Mouse (Mus musculus) adrenal gland, adult 18-20 months (tissue): ENCODE data around the gene Farp1. TPM values are rescaled to one million over a fixed set of nuclear protein-coding genes. Genes with fewer than 3 reads are reported as not detected.

Experiments
- DNase-seq, 2 experiments: peaks; one replicate each; pipeline ENCODE4 v3.0.0; 2021 to 2022; ENCODE audit warnings: low spot score in 2 of 2
- total RNA-seq, 2 experiments: library from RNA; stranded (reverse); gene quantifications; 1 replicate in 1 of 2; 2 replicates in 1 of 2; pipeline ENCODE4 v1.2.3; 2021

Gene Farp1
- total RNA-seq, 2 experiments from 2014 or later: 18.3 to 26.6 TPM

DNA sequence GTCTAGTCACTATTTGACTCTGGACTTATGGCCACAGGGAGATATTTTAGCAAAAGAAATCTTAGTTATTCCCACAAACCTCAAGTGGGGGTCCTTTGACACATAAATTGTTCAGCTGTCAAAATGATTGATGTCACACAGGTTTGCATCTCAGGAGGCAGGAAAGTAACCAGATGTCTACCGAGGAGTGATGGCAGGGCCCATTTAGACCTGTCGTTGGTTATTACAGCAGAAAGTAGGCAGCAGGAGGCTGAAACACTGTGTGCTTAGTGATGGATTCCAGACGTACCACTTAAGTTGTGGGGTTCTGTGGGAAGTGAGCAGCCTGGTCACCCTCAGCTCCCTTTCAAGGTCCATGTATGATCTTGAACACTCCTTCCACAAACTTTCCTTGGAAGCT, 99.4 kb downstream of the Farp1 start:
- DNase-seq: no peak

DNA sequence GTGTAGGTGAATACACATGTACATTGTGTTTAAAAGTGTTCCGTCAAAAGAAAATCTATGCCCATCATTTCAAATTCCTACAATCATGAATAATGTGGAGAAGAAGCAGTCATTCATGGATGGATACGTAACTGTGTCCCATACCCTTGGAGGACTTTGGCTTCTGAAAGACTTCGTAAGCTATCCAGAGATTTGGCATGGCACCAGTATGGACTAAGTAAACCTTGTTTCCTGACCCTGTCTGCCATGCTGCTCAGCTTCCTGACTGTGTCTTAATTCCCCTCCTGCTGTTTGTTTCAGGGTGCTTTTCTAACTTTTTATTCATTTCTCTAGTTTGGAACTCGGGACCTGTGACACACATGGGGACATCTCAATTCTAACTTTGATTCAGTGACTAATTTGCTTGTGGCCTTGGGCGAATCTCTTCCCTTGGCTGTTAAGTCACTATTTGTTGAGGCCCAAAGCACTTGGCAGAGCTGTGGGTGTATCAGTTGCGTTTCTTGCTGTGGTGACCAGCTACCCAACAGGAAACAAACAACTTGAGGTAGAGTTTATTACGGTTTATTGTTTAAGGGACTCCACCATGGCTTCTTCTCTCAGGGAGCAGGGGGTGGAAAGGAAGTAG, 108.9 kb downstream of the Farp1 start:
- no peak for DNase-seq

DNA sequence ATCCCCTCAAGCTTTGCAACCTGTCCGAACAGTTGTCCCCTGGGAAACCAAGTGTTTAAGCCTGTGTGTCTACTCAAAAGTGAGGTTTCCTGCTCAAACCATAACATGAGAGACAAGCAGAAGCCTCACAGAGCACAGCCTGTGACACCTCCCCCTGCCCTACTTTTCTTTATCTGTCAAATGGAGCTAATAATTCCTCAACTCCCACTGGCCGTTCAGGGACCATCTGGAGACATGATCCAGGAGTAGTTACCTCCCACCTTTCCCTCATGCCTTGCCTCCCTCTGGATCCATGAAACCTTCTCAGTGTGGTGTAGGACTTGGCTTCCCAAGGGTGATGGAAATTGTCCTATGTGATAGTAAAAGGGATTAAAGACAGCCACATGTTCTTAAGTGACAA, 109.5 kb downstream of the Farp1 start:
- no peak for DNase-seq

DNA sequence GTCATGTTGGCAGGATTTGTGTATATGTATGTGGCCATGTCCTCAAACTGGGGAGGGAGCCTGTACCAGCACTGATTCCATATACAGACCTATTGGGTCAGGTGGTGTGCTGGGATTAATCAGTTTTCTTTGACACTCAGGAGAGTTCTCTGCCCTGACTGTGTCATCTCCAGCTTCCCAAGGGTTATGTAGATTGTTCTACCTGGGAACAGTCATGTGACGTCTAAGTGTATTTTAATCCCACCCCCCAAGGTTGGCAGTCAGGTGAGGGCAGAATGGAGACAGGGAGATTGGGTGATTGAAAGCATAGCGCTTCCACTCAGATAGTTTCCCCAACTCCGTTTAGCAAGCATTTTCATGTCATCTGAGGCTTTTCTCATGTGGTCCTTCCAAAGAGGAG, 110.3 kb downstream of the Farp1 start:
- no peak for DNase-seq

DNA sequence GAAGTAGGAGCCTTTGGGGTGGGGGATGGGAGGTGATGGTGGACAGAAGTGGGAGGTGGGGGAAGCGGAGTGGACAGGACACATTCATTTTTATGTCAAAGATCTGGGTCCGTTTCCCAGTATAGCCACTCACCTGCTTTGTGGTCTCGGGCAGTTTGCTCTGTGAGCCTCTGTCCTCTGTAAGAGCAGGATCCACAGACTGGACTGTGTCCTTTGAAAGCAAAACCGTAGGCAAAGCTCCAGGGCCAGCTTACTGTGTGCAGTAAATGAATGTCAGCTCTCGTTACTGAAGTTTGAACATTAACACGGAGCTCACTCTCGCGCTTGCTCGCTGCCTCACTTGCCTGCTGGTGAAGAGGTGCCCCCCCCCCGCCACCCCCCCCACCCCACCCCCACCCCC, 110.7 kb downstream of the Farp1 start:
- peak in 1 of 2 experiments; percentile 15 for DNase-seq

GRCm38 (mm10) chr14:121146213-121146612, 111.2 kb downstream of the Farp1 start:
- DNase-seq: no peak

GRCm38 (mm10) chr14:121147026-121147425, 112.0 kb downstream of the Farp1 start:
- DNase-seq: no peak

GRCm38 (mm10) chr14:121148088-121148785, 113.2 kb downstream of the Farp1 start:
- DNase-seq: no peak

GRCm38 (mm10) chr14:121149984-121150383, 115.0 kb downstream of the Farp1 start:
- no peak for DNase-seq

GRCm38 (mm10) chr14:121151837-121152236, 116.8 kb downstream of the Farp1 start:
- DNase-seq: no peak

GRCm38 (mm10) chr14:121152771-121153170, 117.8 kb downstream of the Farp1 start:
- no peak for DNase-seq

DNA sequence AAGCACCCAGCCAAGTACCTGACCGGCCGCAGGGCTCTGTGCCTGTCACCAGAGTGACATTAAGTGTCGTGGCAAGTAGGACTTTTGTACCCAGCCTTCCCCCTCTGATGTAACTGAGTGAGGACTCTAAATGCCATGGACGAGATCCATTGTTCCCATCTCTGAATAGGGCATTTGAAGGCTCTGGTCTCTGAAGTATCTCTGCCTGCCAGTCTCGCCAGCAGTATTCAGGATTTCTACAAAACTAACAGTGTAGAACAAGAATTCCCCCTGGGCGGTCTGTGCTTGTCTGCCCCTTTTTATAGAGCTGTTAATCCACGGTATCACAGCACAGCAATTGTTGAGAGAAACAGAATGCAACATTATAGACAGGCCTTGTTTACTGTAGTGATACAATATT, 118.3 kb downstream of the Farp1 start:
- DNase-seq: no peak

DNA sequence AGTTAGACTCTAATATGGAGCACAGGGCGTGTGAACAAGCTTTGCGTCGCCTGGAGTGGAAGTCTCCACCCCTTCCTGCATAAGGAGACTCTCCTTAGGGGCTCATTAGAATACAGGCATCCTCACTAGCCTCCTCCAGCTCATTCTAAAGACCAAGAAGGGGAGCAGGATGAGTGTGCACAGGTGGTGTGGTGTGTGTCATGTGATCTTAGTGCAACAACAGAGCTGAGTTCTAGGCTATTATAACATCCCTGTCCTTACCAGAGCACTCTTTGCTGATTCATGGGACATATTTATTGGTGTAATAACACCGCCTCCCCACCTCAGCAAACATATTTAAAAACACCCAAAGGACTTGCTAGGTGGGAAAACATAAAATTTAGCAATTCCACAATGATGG, 120.2 kb downstream of the Farp1 start:
- no peak for DNase-seq

GRCm38 (mm10) chr14:121158616-121159015, 123.6 kb downstream of the Farp1 start:
- DNase-seq: no peak

GRCm38 (mm10) chr14:121162822-121163221, 127.8 kb downstream of the Farp1 start:
- no peak for DNase-seq

GRCm38 (mm10) chr14:121164866-121165265, 129.9 kb downstream of the Farp1 start:
- no peak for DNase-seq

- DNase-seq: no peak
Measured at GRCm38 (mm10) chr14:121165408-121166037, 130.5 kb downstream of the Farp1 start.

- no peak for DNase-seq
Measured at GRCm38 (mm10) chr14:121166038-121166436, 131.0 kb downstream of the Farp1 start.

DNA sequence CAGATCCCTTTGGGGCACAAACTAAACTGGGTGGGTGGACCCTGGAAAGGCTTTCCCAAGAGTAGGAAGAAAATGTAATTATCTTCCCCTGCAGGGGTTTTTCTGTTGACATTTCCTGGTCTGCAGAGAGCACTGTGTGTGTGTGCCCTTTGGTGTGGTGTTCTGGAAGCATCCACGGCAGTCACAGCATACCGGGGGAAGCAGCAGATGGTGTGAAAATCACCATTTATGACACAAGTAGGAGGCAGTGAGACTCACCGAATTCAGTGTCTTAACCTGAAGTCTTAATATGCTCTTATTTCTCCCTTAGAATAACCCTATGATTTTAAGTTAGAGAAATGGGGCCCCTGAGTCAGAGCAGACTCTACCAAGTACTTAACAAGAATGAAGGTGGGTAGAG, 133.7 kb downstream of the Farp1 start:
- DNase-seq: no peak

- no peak for DNase-seq
Measured at GRCm38 (mm10) chr14:121170321-121170720, 135.3 kb downstream of the Farp1 start.

DNA sequence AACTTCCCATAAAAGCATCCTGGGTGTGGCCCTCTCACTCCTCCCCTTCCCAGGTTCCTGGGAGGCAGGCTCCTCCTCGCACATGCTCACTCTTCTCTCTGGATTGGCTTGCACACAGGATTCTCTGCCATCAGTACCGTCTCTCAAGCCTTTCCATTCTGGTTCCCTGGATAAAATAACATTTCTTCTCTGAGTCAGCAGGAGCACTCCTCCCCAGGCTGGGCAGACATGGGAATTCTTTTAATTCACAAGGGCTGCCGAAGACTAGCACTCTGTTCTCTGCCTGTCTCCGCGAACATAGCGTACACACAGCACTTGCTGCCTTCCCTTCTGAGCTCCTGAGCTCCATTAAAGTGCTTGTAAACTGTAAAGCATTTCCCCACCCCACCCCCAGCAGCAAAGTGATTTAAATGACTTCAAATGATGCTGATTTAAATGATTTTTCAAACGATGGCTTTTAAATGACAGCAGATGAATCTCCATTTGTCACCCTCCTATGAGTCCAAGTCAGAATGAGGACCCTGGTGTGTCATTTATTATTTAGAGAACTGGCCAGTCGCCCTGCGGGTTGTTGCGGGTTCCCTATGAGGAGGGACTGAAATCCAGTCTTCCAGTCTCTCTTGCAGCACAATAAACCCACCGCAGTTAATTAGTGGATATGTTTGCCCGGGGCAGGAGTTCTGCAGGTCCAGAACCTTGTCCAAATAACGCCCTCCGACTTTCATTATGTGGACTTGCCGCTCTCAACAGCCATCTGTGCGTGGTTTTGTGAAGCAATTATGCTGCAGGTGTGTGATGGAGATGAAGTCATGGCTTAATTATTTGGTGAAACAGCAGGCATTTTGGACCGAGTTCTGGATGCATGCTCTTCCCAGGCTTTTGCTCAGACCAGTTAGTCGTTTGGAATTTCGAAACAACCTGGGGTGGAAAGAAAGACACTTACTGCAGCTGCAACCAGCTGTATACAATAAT, 137.4 kb downstream of the Farp1 start:
- no peak for DNase-seq
